Mouse (Mus musculus): Measurements from ENCODE around the gene Zfp759.
"Not testable (repeated sequence)": the region's sequence is repeated elsewhere in the genome, so short reads cannot be mapped to it uniquely, and the experiment has no call there.

The Zfp759 gene

GRCm38 (mm10) chr13:67121360-67121759, at the start of gene Zfp759:
Zfp759 (plus strand) TSS chr13:67121660.
- CTCF ChIA-PET, result not testable (repeated sequence)
- POLR2A ChIA-PET, result interaction anchor here in 2 of 4 experiments (0.6 to 0.9 kb wide), 2 partner anchors 13 to 328 kb away, joined by 3 to 4 read pairs; no protein-coding TSS in a partner anchor

- CTCF ChIA-PET, result no interaction called here
- POLR2A ChIA-PET, result interaction anchor here in 3 of 4 experiments (0.7 to 3.4 kb wide), 12 partner anchors 7 to 728 kb away, joined by 3 to 15 read pairs (median 4); partner anchors contain the start of genes Gm28557 (in 2 of the 3), Zfp712 (in 2 of the 3) and Gm10767 (in 1 of the 3)
Observed at GRCm38 (mm10) chr13:67072786-67073185, 48.7 kb upstream of the Zfp759 start.

- POLR2A ChIA-PET, result interaction anchor here in 1 of 4 experiments (6.1 kb wide), 1 partner anchor 11 kb away, joined by 52 read pairs; no protein-coding TSS in a partner anchor
- CTCF ChIA-PET, result no interaction called here
Observed at GRCm38 (mm10) chr13:67077244-67077643, 44.2 kb upstream of the Zfp759 start.

GRCm38 (mm10) chr13:67081142-67081713, 40.2 kb upstream of the Zfp759 start:
- CTCF ChIA-PET, result interaction anchor here in 2 of 4 experiments (0.8 to 2.2 kb wide), 2 partner anchors 27 to 28 kb away, joined by 3 to 7 read pairs; partner anchors contain the start of gene Gm28557 (in 1 of the 2)

GRCm38 (mm10) chr13:67081946-67082345, 39.5 kb upstream of the Zfp759 start:
- POLR2A ChIA-PET, result interaction anchor here in 3 of 4 experiments (0.6 to 6.1 kb wide), 19 partner anchors 8 to 784 kb away, joined by 3 to 52 read pairs (median 5); partner anchors contain the start of genes Gm28557 (in 3 of the 3), Zfp712 (in 2 of the 3) and Zfp58 (in 1 of the 3)

More at GRCm38 (mm10) chr13:67081142-67081713, 40.2 kb upstream of the Zfp759 start:
- POLR2A ChIA-PET, result interaction anchor here in 3 of 4 experiments (0.7 to 6.1 kb wide), 19 partner anchors 8 to 420 kb away, joined by 3 to 52 read pairs (median 5); partner anchors contain the start of genes Gm28557 (in 3 of the 3), Zfp712 (in 2 of the 3) and Zfp58 (in 1 of the 3)

GRCm38 (mm10) chr13:67090154-67090553, 31.3 kb upstream of the Zfp759 start:
- ChIA-PET POLR2A (interaction anchor here in 1 of 4 experiments (0.7 to 1.3 kb wide), 4 partner anchors 9 to 25 kb away, joined by 3 read pairs; partner anchors contain the start of gene Gm28557), CTCF (no interaction called here)

More at GRCm38 (mm10) chr13:67081946-67082345, 39.5 kb upstream of the Zfp759 start:
- CTCF ChIA-PET, result interaction anchor here in 2 of 4 experiments (0.8 to 2.2 kb wide), 2 partner anchors 26 to 27 kb away, joined by 3 to 7 read pairs; partner anchors contain the start of gene Gm28557 (in 1 of the 2)

GRCm38 (mm10) chr13:67097876-67098275, 23.6 kb upstream of the Zfp759 start, which contains the start of gene Zfp708:
Zfp708 (minus strand) TSS chr13:67097976.
- ChIA-PET POLR2A (no interaction called here), CTCF (no interaction called here)

GRCm38 (mm10) chr13:67107681-67108080, 13.8 kb upstream of the Zfp759 start:
- ChIA-PET CTCF (interaction anchor here in 2 of 4 experiments (0.8 to 2.4 kb wide), 4 partner anchors 21 to 87 kb away, joined by 3 to 13 read pairs (median 6); partner anchors contain the start of gene Zfp455 (in 2 of the 2)), POLR2A (interaction anchor here in 3 of 4 experiments (0.6 to 3.0 kb wide), 24 partner anchors 12 to 1465 kb away, joined by 3 to 24 read pairs (median 4); partner anchors contain the start of genes Zfp455 (in 2 of the 3), Zfp457 (in 1 of the 3), Zfp712 (in 1 of the 3) and Zfp874b (in 1 of the 3))

GRCm38 (mm10) chr13:67108194-67108820, 13.2 kb upstream of the Zfp759 start, which contains the start of gene Gm28557:
Gm28557 (minus strand) TSS chr13:67108604.
- ChIA-PET POLR2A (interaction anchor here (0.6 to 3.0 kb wide), 28 partner anchors 12 to 1465 kb away, joined by 3 to 24 read pairs (median 4); partner anchors contain the start of genes Zfp455 (in 2 of the 4), Zfp457 (in 1 of the 4), Zfp712 (in 1 of the 4) and Zfp874b (in 1 of the 4)), CTCF (interaction anchor here (0.6 to 2.4 kb wide), 16 partner anchors 9 to 769 kb away, joined by 3 to 13 read pairs (median 3); partner anchors contain the start of genes Zfp455 (in 2 of the 4), Rsl1 (in 1 of the 4) and Zfp595 (in 1 of the 4))

GRCm38 (mm10) chr13:67108821-67109206, 12.6 kb upstream of the Zfp759 start:
- CTCF ChIA-PET, result interaction anchor here (0.6 to 2.4 kb wide), 23 partner anchors 9 to 768 kb away, joined by 3 to 13 read pairs (median 3); partner anchors contain the start of genes BC048507 (in 1 of the 4), Rsl1 (in 1 of the 4), Zfp455 (in 1 of the 4) and Zfp595 (in 1 of the 4)
- POLR2A ChIA-PET, result interaction anchor here (0.6 to 3.0 kb wide), 22 partner anchors 13 to 736 kb away, joined by 3 to 24 read pairs (median 4); partner anchors contain the start of genes Zfp455 (in 1 of the 4), Zfp457 (in 1 of the 4), Zfp712 (in 1 of the 4) and Zfp874b (in 1 of the 4)

GRCm38 (mm10) chr13:67112096-67112495, 9.4 kb upstream of the Zfp759 start:
- CTCF ChIA-PET, result interaction anchor here in 1 of 4 experiments (1.2 to 2.8 kb wide), 2 partner anchors 17 to 732 kb away, joined by 3 to 13 read pairs; no protein-coding TSS in a partner anchor
- POLR2A ChIA-PET, result interaction anchor here in 2 of 4 experiments (0.7 to 3.4 kb wide), 10 partner anchors 12 to 371 kb away, joined by 3 to 13 read pairs (median 7); partner anchors contain the start of genes Zfp459 (in 1 of the 2) and Zfp712 (in 1 of the 2)

- ChIA-PET CTCF (interaction anchor here in 1 of 4 experiments (2.8 kb wide), 1 partner anchor 16 kb away, joined by 13 read pairs; no protein-coding TSS in a partner anchor), POLR2A (interaction anchor here in 2 of 4 experiments (1.7 to 3.4 kb wide), 4 partner anchors 14 to 307 kb away, joined by 3 to 13 read pairs (median 10); partner anchors contain the start of gene Zfp459 (in 1 of the 2))
Observed at GRCm38 (mm10) chr13:67113287-67113686, 8.2 kb upstream of the Zfp759 start.

- CTCF ChIA-PET, result not testable (repeated sequence)
- POLR2A ChIA-PET, result interaction anchor here in 1 of 4 experiments (1.7 kb wide), 1 partner anchor 12 kb away, joined by 4 read pairs; no protein-coding TSS in a partner anchor
Observed at GRCm38 (mm10) chr13:67116163-67116562, 5.3 kb upstream of the Zfp759 start, which contains the start of gene Rslcan18. Rslcan18 (minus strand) TSS chr13:67116263.

GRCm38 (mm10) chr13:67124460-67124859, 3.0 kb downstream of the Zfp759 start:
- CTCF ChIA-PET, result no interaction called here
- POLR2A ChIA-PET, result interaction anchor here in 1 of 4 experiments (2.0 kb wide), 1 partner anchor 13 kb away, joined by 9 read pairs; no protein-coding TSS in a partner anchor

- ChIA-PET POLR2A (interaction anchor here in 3 of 4 experiments (1.1 to 4.0 kb wide), 11 partner anchors 8 to 179 kb away, joined by 3 to 18 read pairs (median 9); partner anchors contain the start of genes Gm28557 (in 2 of the 3), Rslcan18 (in 1 of the 3), Zfp455 (in 1 of the 3) and Zfp457 (in 1 of the 3)), CTCF (interaction anchor here in 1 of 4 experiments (1.4 to 3.0 kb wide), 2 partner anchors 19 to 178 kb away, joined by 13 to 33 read pairs; partner anchors contain the start of genes Gm28557 and Zfp457)
Observed at GRCm38 (mm10) chr13:67127507-67127906, 6.0 kb downstream of the Zfp759 start.

GRCm38 (mm10) chr13:67128038-67128721, 6.7 kb downstream of the Zfp759 start:
- CTCF ChIA-PET, result interaction anchor here in 2 of 4 experiments (0.6 to 3.0 kb wide), 9 partner anchors 16 to 372 kb away, joined by 3 to 33 read pairs (median 4); partner anchors contain the start of genes Gm28557 (in 1 of the 2), Zfp455 (in 1 of the 2), Zfp457 (in 1 of the 2) and Zfp58 (in 1 of the 2)
- POLR2A ChIA-PET, result interaction anchor here in 3 of 4 experiments (0.9 to 4.0 kb wide), 20 partner anchors 9 to 631 kb away, joined by 3 to 19 read pairs (median 5); partner anchors contain the start of genes Zfp457 (in 3 of the 3), Gm28557 (in 2 of the 3), Zfp455 (in 2 of the 3) and Gm26965 (in 1 of the 3)
